Mouse (Mus musculus): ENCODE measurements around the gene Ankrd13b. TPM values are rescaled to one million over a fixed set of nuclear protein-coding genes. Genes with fewer than 3 reads are reported as not detected.

Ankrd13b gene
- polyA plus RNA-seq, 1 experiment from 2014 or later, result 0.58 TPM

GRCm38 (mm10) chr11:77516553-77517425 lies 27.3 kb upstream of the Ankrd13b start:
- H3K4me3 ChIP-seq (replicated peaks), result no peak overlapping the region
- H3K9ac ChIP-seq, result no peak overlapping the region
- no peaks in the 10 kb centered on the region for H3K9me3 ChIP-seq (replicated peaks)
- H3K27ac ChIP-seq (replicated peaks), result no peak overlapping the region
- no peak for ATAC-seq (ENCODE audit: insufficient read depth)
- H3K4me1 ChIP-seq (replicated peaks), result peaks cover 74% of the 10 kb centered on the region
- 63% methylated on average over 5 of the region's 5 CpGs for WGBS (ENCODE audit: insufficient replicate concordance)
- H3K4me2 ChIP-seq, result peak overlapping the region; percentile 98
- H3K27me3 ChIP-seq, result peaks cover 63% of the 10 kb centered on the region
- no peaks in the 10 kb centered on the region for H3K36me3 ChIP-seq (replicated peaks)

- peak within 1 kb of the TSS; percentile 75 for H3K4me3 ChIP-seq (replicated peaks)
- WGBS (ENCODE audit: insufficient replicate concordance), result 9% methylated on average over 39 of the region's 39 CpGs
Measured at GRCm38 (mm10) chr11:77515637-77516552, 26.4 kb upstream of the Ankrd13b start, which contains the start of gene Trp53i13. Trp53i13 (minus strand) TSS chr11:77515980.

GRCm38 (mm10) chr11:77514832-77515636 lies 25.6 kb upstream of the Ankrd13b start, which contains the start of gene Abhd15:
Abhd15 (plus strand) TSS chr11:77515121.
- peaks cover 60% of the 10 kb centered on the region for H3K27me3 ChIP-seq
- peak within 1 kb of the TSS; percentile 98 for H3K4me2 ChIP-seq
- no peaks in the 10 kb centered on the region for H3K36me3 ChIP-seq (replicated peaks)
- H3K4me1 ChIP-seq (replicated peaks), result peaks cover 67% of the 10 kb centered on the region
- ATAC-seq (ENCODE audit: insufficient read depth), result peak; percentile 64
- no peaks in the 10 kb centered on the region for H3K9me3 ChIP-seq (replicated peaks)
- H3K9ac ChIP-seq, result peak within 1 kb of the TSS; percentile 51
- under 1% methylated on average over 72 of the region's 72 CpGs for WGBS (ENCODE audit: insufficient replicate concordance)
- H3K27ac ChIP-seq (replicated peaks), result peak within 1 kb of the TSS; percentile 55
- H3K4me3 ChIP-seq (replicated peaks), result peak within 1 kb of the TSS; percentile 75

More at GRCm38 (mm10) chr11:77515637-77516552, 26.4 kb upstream of the Ankrd13b start, which contains the start of gene Trp53i13:
- ATAC-seq (ENCODE audit: insufficient read depth), result no peak
- no peaks in the 10 kb centered on the region for H3K36me3 ChIP-seq (replicated peaks)
- H3K27ac ChIP-seq (replicated peaks), result peak within 1 kb of the TSS; percentile 48
- H3K9ac ChIP-seq, result peak within 1 kb of the TSS; percentile 51
- peaks cover 70% of the 10 kb centered on the region for H3K4me1 ChIP-seq (replicated peaks)
- no peaks in the 10 kb centered on the region for H3K9me3 ChIP-seq (replicated peaks)
- H3K4me2 ChIP-seq, result peak within 1 kb of the TSS; percentile 98
- H3K27me3 ChIP-seq, result peaks cover 63% of the 10 kb centered on the region

GRCm38 (mm10) chr11:77514281-77514831 lies 24.9 kb upstream of the Ankrd13b start:
- peak; percentile 33 for ATAC-seq (ENCODE audit: insufficient read depth)

GRCm38 (mm10) chr11:77513811-77514170 lies 24.3 kb upstream of the Ankrd13b start:
- Histone ChIP-seq H3K36me3 (replicated peaks) (no peaks in the 10 kb centered on the region), H3K4me2 (peak overlapping the region; percentile 98), H3K9ac (peak overlapping the region; percentile 51), H3K27me3 (peaks cover 50% of the 10 kb centered on the region), H3K9me3 (replicated peaks) (no peaks in the 10 kb centered on the region), H3K27ac (replicated peaks) (peak overlapping the region; percentile 43; the same call in 1 of the 2 replicates), H3K4me1 (replicated peaks) (peaks cover 63% of the 10 kb centered on the region), H3K4me3 (replicated peaks) (peak overlapping the region; percentile 75)
- ATAC-seq (ENCODE audit: insufficient read depth), result no peak
- 6% methylated on average over 10 of the region's 10 CpGs for WGBS (ENCODE audit: insufficient replicate concordance)

More at GRCm38 (mm10) chr11:77514281-77514831, 24.9 kb upstream of the Ankrd13b start:
- H3K4me2 ChIP-seq, result peak overlapping the region; percentile 98
- peaks cover 66% of the 10 kb centered on the region for H3K4me1 ChIP-seq (replicated peaks)
- 4% methylated on average over 19 of the region's 19 CpGs for WGBS (ENCODE audit: insufficient replicate concordance)
- H3K4me3 ChIP-seq (replicated peaks), result peak overlapping the region; percentile 75
- H3K27me3 ChIP-seq, result peaks cover 54% of the 10 kb centered on the region
- no peaks in the 10 kb centered on the region for H3K36me3 ChIP-seq (replicated peaks)
- H3K27ac ChIP-seq (replicated peaks), result peak overlapping the region; percentile 55
- peak overlapping the region; percentile 51 for H3K9ac ChIP-seq
- no peaks in the 10 kb centered on the region for H3K9me3 ChIP-seq (replicated peaks)

GRCm38 (mm10) chr11:77512891-77513810 lies 23.7 kb upstream of the Ankrd13b start:
- H3K9me3 ChIP-seq (replicated peaks), result no peaks in the 10 kb centered on the region
- H3K36me3 ChIP-seq (replicated peaks), result no peaks in the 10 kb centered on the region
- H3K4me3 ChIP-seq (replicated peaks), result peak overlapping the region; percentile 75
- H3K27ac ChIP-seq (replicated peaks), result peak overlapping the region; percentile 77
- H3K4me1 ChIP-seq (replicated peaks), result peaks cover 63% of the 10 kb centered on the region
- peak overlapping the region; percentile 98 for H3K4me2 ChIP-seq
- H3K27me3 ChIP-seq, result peaks cover 46% of the 10 kb centered on the region
- peak; percentile 78 for ATAC-seq (ENCODE audit: insufficient read depth)
- H3K9ac ChIP-seq, result peak overlapping the region; percentile 61
- WGBS (ENCODE audit: insufficient replicate concordance), result under 1% methylated on average over 83 of the region's 84 CpGs

- H3K4me3 ChIP-seq (replicated peaks), result no peak overlapping the region
- peaks cover 28% of the 10 kb centered on the region for H3K27me3 ChIP-seq
- peaks cover 8% of the 10 kb centered on the region for H3K36me3 ChIP-seq (replicated peaks)
- ATAC-seq (ENCODE audit: insufficient read depth), result no peak
- H3K27ac ChIP-seq (replicated peaks), result no peak overlapping the region
- H3K9me3 ChIP-seq (replicated peaks), result no peaks in the 10 kb centered on the region
- H3K4me2 ChIP-seq, result no peak overlapping the region
- no peak overlapping the region for H3K9ac ChIP-seq
- WGBS (ENCODE audit: insufficient replicate concordance), result 61% methylated on average over 5 of the region's 5 CpGs
- peaks cover 52% of the 10 kb centered on the region for H3K4me1 ChIP-seq (replicated peaks)
Measured at GRCm38 (mm10) chr11:77511336-77511735, 21.9 kb upstream of the Ankrd13b start.

- H3K27ac ChIP-seq (replicated peaks), result no peak overlapping the region
- peak overlapping the region; percentile 40 for H3K4me3 ChIP-seq (replicated peaks)
- H3K4me2 ChIP-seq, result peak overlapping the region; percentile 74
- H3K36me3 ChIP-seq (replicated peaks), result peaks cover 36% of the 10 kb centered on the region
- no peaks in the 10 kb centered on the region for H3K9me3 ChIP-seq (replicated peaks)
- WGBS (ENCODE audit: insufficient replicate concordance), result 22% methylated on average over 49 of the region's 49 CpGs
- peaks cover 22% of the 10 kb centered on the region for H3K4me1 ChIP-seq (replicated peaks)
- peaks cover 4% of the 10 kb centered on the region; the same call in 1 of the 2 replicates for H3K27me3 ChIP-seq
- ATAC-seq (ENCODE audit: insufficient read depth), result peak; percentile 47; the same call in 1 of the 2 replicates
- H3K9ac ChIP-seq, result 0 out of 2 replicates have a peak overlapping the region, but pooled peaks have one; percentile 30
Measured at GRCm38 (mm10) chr11:77508068-77509021, 18.9 kb upstream of the Ankrd13b start.

Measured in liver, embryonic 15.5 days (tissue).